Mouse (Mus musculus): Measurements from ENCODE around the gene Nrxn1. TPM values are rescaled to one million over a fixed set of nuclear protein-coding genes. Genes with fewer than 3 reads are reported as not detected.

Nrxn1 gene
- polyA plus RNA-seq, 1 experiment = not detected

DNA sequence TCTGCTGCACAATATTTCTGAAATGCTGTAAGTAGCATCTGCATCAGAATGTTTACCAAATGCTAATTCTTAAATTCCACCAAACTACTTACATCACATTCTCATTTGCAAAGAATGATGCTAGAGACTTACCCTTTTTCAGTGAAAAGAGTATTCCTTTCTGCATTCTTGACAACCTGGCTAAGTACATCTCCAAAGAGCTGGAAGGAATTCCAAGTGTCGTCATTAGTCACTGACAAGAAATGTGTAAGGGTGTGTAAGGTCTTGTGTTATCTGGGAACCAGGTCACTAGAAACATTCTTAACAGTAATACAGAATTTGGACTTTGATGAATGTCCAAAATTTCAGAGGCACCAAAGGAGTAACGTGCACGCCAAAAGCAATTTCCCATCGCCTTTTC, 1102.2 kb downstream of the Nrxn1 start:
- H3K36me3 ChIP-seq (ENCODE audit: control insufficient read depth) = no peaks in the 10 kb centered on the region
- no peaks in the 10 kb centered on the region for H3K27me3 ChIP-seq (ENCODE audit: control insufficient read depth)
- H3K4me3 ChIP-seq (replicated peaks) = no peak overlapping the region
- no peaks in the 10 kb centered on the region for H3K4me1 ChIP-seq (ENCODE audit: control insufficient read depth)
- no peaks in the 10 kb centered on the region for H3K9me3 ChIP-seq (ENCODE audit: control insufficient read depth, low read length)
- TF ChIP-seq GATA1 (IDR thresholded peaks at IDR 0.05; ENCODE audit: low read length) (no peak), TAL1 (IDR thresholded peaks at IDR 0.05; ENCODE audit: low read length) (no peak)

All from erythroblast, embryonic 14.5 days (primary cell).